Mouse (Mus musculus) ZHBTc4 (cell line): Measurements from ENCODE around the gene Fam213b.

Experiments used
- DNase-seq: peaks from one replicate; pipeline ENCODE4 v3.0.0-alpha.2; 2011; ENCODE audit warnings: low read depth, low spot score

The Fam213b gene

GRCm38 (mm10) chr4:154898506-154899446 lies at the start of gene Fam213b:
Fam213b (minus strand) TSS chr4:154899135.
- peak; percentile 95 for DNase-seq

GRCm38 (mm10) chr4:154948066-154948939 lies 49.4 kb upstream of the Fam213b start:
- no peak for DNase-seq

DNA sequence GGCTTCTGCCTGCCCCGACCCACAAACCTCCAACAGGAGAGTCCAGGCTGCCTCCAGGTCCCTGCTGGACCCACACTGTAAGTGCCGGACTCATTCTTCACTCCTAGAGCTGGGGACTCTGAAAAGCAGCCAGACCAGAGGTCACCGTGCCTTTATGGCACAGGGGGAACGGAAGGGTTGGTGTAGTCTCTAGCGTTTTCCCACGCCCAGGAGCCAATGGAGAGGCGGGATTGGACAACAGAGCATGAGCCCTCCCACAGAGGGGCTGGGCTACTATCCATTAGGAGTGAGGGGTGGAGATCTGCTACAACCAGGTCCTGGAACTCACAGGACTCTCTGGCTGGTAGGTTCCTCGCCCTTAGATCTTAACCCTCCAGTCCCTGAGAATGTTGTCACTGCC lies 47.4 kb upstream of the Fam213b start:
- peak; percentile 95 for DNase-seq

GRCm38 (mm10) chr4:154944121-154944590 lies 45.2 kb upstream of the Fam213b start:
- DNase-seq = peak; percentile 95

DNA sequence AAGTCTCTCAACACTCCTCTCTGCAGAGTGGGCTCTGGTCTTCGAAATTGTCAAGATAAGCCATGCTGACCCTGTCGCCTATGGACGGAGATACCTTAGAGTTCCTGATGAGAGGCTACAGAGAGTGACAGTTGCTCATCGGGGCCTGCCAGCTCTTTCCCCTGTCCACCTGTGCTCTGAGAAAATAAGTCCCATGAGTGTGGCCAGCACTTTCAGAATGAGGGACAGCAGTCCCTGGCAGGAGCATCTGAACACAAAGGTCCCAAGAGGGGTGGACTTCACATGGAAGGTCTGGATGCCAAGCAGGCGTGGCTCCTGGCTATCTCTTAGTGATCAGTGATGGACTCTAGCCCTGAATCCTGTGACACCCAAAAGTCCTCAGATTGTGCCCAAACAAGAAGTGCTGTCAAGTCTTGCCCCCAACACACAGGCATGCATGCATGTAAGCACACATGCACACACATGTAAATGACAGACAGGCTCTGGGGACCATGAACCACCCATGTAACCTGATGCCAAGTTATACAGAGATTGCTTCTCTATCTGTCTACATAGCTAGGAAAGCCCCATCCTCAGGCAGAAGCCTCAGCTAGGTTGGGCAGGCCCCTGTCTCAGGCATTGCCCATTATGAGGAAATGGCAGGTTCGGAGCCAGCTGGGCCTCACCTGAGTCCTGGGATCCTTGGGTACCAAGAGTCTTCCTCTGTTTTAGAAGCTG lies 44.5 kb upstream of the Fam213b start:
- no peak for DNase-seq

DNA sequence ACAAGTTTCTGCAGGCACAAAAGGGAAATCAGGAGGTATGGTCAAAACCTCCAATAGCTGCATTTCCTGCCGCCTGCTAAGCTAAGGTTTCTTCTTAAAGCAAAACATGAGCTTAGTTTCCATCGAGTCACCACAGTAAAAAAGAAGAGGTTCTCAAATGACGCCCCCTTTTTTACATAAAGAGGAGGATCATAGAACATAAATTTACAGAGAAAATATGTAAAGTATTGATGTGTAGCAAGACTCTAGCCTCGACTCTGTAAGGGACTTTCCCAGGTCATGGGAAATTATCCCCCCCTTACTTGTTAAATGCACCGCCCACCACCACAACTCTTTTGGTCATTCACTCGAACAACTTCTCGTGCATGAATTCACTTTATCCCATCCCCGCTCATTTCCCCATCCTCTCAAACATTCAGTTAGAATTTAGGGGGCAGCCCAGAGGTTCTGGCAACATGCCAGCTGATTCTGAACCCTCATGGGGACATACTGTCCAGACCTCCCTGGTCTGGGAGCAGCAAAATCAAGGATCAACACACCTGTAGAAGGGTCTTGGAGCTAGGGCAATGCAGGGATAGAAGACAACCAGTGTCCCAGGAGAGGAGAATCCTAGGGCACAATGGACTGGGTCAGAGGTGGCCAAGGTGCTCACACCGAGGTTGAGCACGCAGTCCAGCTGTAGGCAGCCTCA lies 43.8 kb upstream of the Fam213b start:
- peak; percentile 64 for DNase-seq

DNA sequence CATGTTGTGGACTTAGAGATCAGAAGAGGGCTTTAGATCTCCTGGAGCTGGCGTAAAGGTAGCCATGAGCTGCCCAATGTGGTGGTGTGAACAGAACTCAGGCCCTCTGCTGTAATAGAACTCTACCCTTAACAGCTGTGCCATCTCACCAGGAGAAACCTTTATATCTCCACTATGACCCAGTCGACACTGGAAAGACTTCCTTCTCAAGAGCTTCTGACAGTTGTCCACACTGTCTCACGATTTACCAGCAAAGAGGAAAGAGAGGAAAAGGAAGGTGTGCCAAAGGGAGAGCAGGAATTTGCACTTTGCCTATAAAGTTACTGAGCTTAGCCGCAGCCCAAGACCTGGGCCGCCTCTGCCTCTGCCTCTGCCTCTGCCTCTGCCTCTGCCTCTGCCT lies 42.9 kb upstream of the Fam213b start:
- DNase-seq = no peak

DNA sequence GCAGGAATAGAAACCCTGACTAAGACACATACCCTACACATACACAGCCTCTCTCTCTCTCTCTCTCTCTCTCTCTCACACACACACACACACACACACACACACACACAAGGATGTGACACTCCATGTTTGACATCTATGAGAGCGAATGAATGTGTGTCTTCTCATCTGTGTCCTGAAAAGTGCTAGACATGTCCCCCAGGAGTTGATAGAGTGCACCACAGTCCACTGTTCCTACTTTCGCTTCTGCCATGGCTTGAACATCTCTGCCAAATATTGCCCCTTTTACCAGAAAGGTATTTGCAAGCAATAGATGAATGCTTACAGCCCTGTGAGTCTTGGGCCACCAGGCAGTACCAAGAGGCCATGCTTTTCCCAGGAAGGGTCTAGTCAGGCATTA lies 41.2 kb upstream of the Fam213b start:
- no peak for DNase-seq

DNA sequence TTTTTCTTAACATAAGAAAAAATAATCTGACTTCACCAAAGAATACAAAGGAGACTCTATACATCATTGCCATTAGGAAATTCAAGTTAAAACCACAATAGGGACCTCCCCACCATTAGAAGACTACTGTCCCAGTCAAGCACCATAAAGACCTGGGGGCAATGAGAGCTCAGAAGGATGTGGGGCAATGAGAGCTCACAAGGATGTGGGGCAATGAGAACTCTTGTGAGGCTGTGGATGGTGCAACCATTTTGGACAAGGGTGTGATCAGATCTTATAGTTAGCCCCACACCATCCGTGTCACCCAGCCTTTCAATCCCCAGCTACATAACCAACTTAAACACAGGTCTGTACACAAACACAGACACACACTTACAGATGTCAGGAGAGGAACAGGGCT lies 38.8 kb upstream of the Fam213b start:
- DNase-seq = no peak

DNA sequence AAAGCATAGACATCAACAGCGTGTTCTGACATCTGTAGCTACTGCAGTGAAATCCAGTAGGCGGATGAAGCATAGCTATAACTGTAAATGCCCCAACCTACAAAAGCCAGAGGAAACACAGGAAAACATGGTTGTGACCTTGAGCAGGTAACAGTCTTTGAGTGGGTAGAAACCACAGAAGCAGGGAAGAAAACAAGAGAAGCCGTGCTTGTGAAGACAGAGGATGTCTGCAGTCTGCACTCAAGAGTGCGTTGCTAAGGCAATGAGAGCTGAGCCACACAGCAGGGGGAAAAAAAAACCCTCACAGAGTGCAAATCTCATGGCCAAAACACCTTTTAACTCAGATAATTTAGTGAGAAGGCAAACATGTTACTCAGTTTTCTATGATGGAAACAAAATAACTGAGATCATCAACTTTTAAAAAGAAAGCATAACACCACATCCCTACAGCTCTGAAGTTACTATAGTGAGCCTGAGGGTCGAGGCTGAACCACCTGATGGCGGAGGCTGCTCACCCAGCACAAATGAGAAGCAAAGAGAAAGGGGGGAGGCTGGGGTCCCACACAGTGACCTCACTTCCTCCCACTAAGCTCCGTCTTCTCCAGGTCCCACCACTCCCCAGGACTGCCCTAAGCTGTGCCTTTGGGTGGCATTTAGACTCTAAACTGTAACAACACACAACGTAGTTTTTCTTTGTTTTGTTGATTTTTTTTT lies 37.8 kb upstream of the Fam213b start:
- DNase-seq = no peak

GRCm38 (mm10) chr4:154935788-154936187 lies 36.9 kb upstream of the Fam213b start:
- DNase-seq = peak; percentile 39

DNA sequence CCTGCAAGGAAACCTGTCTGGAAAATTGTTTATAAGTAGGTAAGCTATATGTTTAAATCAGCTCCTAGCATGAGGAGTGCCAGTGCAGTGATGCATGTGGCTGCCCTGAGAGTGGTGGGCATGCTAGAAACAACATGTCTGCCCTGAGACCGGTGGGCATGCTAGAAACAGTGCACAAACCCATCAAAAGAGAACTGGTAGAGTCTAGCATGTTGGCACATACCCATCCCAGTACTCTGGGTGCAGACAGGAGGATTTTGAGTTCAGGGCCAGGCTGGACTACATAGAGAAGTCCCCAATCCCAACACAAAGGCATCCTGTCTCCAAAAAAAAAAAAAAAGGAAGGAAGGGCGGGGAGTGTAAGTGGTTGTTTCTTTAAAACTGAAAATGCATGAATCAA lies 35.9 kb upstream of the Fam213b start:
- DNase-seq = no peak

GRCm38 (mm10) chr4:154933306-154933907 lies 34.5 kb upstream of the Fam213b start:
- DNase-seq = no peak

DNA sequence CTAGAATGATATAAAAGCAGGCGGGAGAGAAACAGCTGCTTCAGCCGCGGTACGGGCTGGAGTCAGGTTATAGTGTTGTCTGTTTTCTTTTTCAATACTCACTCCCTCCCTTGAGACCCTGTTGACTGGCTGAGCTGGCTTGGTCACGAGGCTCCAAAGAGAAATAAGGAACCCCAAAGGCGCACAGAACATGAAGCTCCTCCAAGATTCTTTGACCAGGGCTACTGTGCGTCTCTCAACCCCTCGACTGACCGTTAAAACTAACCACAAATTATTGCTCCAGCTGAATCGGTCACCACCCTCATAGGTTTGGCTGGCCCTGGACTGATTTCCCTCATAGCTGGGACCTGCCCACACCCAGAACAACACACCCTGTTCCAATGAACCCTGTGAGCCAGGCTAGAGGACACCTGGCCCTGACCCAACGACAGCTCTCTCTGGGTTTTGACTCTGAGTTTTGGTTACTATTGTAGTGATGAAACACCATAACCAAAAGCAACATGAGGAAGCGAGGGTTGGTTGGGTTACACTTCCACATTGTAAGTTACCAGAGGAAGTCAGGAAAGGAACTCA lies 30.2 kb upstream of the Fam213b start:
- DNase-seq = no peak

DNA sequence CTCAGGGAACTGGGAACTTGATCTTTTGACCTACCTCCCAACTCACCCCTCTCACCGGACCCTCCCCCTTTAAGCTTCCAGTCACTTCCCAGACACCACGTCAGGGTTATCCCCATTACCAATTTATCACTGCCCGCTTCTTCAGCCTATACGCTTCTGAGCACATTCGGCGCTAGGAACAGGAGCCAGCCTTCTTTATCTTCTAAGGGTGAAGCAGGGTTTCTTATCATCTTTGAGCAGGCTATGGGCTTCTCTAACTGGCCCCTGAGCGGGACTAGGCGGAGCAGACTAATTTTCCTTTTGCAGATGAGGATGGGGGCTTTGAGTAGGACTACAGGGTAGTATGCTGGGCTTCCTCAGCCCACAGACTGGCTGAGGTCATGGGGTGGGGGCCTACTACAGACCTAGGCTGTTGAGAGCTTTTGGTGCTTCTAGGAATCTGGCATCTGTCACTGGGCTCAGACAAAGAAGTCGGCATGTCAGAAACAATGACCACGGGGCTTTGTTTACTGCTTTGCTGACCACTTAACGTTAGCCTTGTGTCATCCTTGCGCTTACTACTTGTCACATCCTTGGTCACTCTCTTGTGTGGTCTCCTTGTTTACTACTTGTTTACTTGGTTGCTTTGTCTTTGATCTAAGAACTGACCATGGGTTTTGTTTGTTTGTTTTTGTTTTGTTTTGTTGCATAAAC lies 29.6 kb upstream of the Fam213b start, which contains the start of gene Tnfrsf14:
Gene Tnfrsf14, minus strand, starts transcription at position 169 of the 693 bp plus-strand sequence.
- no peak for DNase-seq

DNA sequence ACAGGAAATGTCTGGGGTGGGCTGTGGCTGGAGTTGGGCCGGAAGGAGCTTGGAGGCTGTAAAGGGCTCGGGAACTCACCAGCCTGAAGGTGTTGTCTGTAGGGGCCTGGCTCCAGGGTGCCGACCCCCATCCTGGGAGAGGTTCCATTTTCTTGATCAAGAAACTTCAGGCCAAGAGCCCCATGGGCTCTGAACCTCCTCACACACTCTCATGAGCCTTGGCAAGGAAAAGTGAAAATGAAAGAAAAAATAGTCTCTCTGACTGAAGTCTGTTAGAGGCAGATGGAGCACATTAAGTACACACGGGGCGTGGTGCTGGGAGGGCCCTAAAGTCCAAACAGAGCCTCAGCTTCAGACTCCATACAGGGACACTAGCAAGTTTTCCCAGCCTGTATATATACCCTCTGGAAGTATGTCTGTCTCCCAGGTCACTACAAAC lies 29.0 kb upstream of the Fam213b start:
- DNase-seq = no peak

- DNase-seq = no peak
Measured at GRCm38 (mm10) chr4:154926969-154927898, 28.3 kb upstream of the Fam213b start.

DNA sequence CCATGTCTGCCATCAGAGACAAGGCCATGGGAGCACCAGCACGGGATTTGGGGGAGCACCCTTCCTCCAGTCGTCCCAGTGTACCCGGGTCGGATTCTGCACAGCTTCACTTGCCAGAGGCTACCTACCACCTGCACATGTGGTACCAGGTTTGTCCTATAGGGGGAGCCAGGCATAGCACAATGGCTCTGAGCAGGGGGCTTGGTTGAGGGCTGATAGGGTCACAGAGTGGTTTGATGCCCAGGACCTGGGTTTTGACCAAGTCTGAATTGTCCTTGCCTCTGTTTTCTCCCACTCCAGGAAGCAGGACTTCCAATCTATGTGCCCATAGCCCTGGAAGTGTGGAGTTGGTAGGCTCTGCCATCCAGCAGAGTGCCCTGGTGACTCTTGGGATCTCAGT lies 26.5 kb upstream of the Fam213b start:
- DNase-seq = peak; percentile 70
